Mouse (Mus musculus) stomach, embryonic 14.5 days (tissue): ENCODE measurements around the gene Wnt7b. TPM values are rescaled to one million over a fixed set of nuclear protein-coding genes. Genes with fewer than 3 reads are reported as not detected.

ENCODE experiments used
- ATAC-seq: fragments of 200-750 bp; cut with Nextera tagmentation; 2 replicates; pipeline ENCODE4 v1.8.0; 2017; ENCODE audit warnings: low read depth, moderate TSS enrichment; ENCODE audit not compliant: insufficient number of reproducible peaks, insufficient read depth, low FRiP score
- H3K27ac ChIP-seq: fragments of 300-500 bp; sonication (generic); 2 replicates; pipeline ENCODE4 v1.5.1; 2014; ENCODE audit warnings: mild to moderate bottlenecking, low read length, moderate library complexity, mixed read lengths
- H3K27me3 ChIP-seq: fragments of 300-500 bp; sonication (generic); 2 replicates; pipeline ENCODE4 v1.6.1; 2014; ENCODE audit warnings: low read length, control low read depth, mixed read lengths; ENCODE audit not compliant: control insufficient read depth, insufficient read depth
- H3K36me3 ChIP-seq: fragments of 300-500 bp; sonication (generic); 2 replicates; pipeline ENCODE4 v1.6.1; 2014; ENCODE audit warnings: mild to moderate bottlenecking, control low read depth, low read length, moderate library complexity, mixed read lengths; ENCODE audit not compliant: control insufficient read depth, insufficient read depth
- H3K4me1 ChIP-seq: fragments of 300-500 bp; sonication (generic); 2 replicates; pipeline ENCODE4 v1.6.1; 2014; ENCODE audit warnings: low read length, control low read depth, mixed read lengths; ENCODE audit not compliant: control insufficient read depth, insufficient read depth
- H3K4me2 ChIP-seq: fragments of 300-500 bp; sonication (generic); replicated peaks from 2 replicates; pipeline ENCODE4 v1.6.1; 2014; ENCODE audit warnings: low read depth, low read length, control low read depth
- H3K4me3 ChIP-seq: fragments of 300-500 bp; sonication (generic); 2 replicates; pipeline ENCODE4 v1.5.1; 2014; ENCODE audit warnings: low read depth, low read length, control low read depth
- H3K9ac ChIP-seq: fragments of 300-500 bp; sonication (generic); replicated peaks from 2 replicates; pipeline ENCODE4 v1.6.1; 2014; ENCODE audit warnings: low read depth, mild to moderate bottlenecking, control low read depth, low read length, moderate library complexity, mixed read lengths
- H3K9me3 ChIP-seq: fragments of 300-500 bp; sonication (generic); 2 replicates; pipeline ENCODE4 v1.6.1; 2016; ENCODE audit warnings: low read depth, low read length, control low read depth; ENCODE audit not compliant: control insufficient read depth
- WGBS: fragments of 180-500 bp; shearing (Covaris S2); extraction: QIAGEN DNeasy Blood & Tissue Kit; methylation state at CpG from one replicate; pipeline ENCODE4 v1.1.7; 2014; 5-methylcytosine and 5-hydroxymethylcytosine counted together
- polyA plus RNA-seq: library from polyadenylated mRNA; unstranded; fragments of >200 nt; fragmentation: Nextera tagmentation; extraction: Ambion mirVana; gene quantifications from 2 replicates; pipeline ENCODE4 v1.2.1, GENCODE M21; 2014

Wnt7b gene
- polyA plus RNA-seq, 1 experiment from 2014 or later, result 0.75 TPM

- Histone ChIP-seq H3K27ac (no peak overlapping the region), H3K4me2 (no peak overlapping the region), H3K9ac (no peak overlapping the region), H3K4me1 (no peaks in the 10 kb centered on the region), H3K4me3 (no peak overlapping the region), H3K27me3 (no peaks in the 10 kb centered on the region), H3K36me3 (no peaks in the 10 kb centered on the region), H3K9me3 (no peaks in the 10 kb centered on the region)
- 65% methylated on average over 3 of the region's 3 CpGs for WGBS
- no peak for ATAC-seq
Measured at GRCm38 (mm10) chr15:85532063-85532462, 50.2 kb downstream of the Wnt7b start.

- Histone ChIP-seq H3K4me3 (no peak overlapping the region), H3K4me1 (no peaks in the 10 kb centered on the region), H3K9me3 (no peaks in the 10 kb centered on the region), H3K4me2 (no peak overlapping the region), H3K27me3 (no peaks in the 10 kb centered on the region), H3K9ac (no peak overlapping the region), H3K27ac (no peak overlapping the region), H3K36me3 (no peaks in the 10 kb centered on the region)
- WGBS, result 43% methylated on average over 3 of the region's 3 CpGs
- no peak for ATAC-seq
Measured at GRCm38 (mm10) chr15:85529911-85530310, 52.4 kb downstream of the Wnt7b start.

- H3K4me1 ChIP-seq, result peaks cover 9% of the 10 kb centered on the region
- no peaks in the 10 kb centered on the region for H3K36me3 ChIP-seq
- no peak overlapping the region for H3K4me2 ChIP-seq
- ATAC-seq, result no peak
- no peak overlapping the region for H3K4me3 ChIP-seq
- no peaks in the 10 kb centered on the region for H3K27me3 ChIP-seq
- H3K9me3 ChIP-seq, result no peaks in the 10 kb centered on the region
- no peak overlapping the region for H3K27ac ChIP-seq
- H3K9ac ChIP-seq, result no peak overlapping the region
- WGBS, result 38% methylated on average over 12 of the region's 12 CpGs
Measured at GRCm38 (mm10) chr15:85524404-85524950, 57.8 kb downstream of the Wnt7b start.

GRCm38 (mm10) chr15:85523173-85523991 is 58.9 kb downstream of the Wnt7b start:
- Histone ChIP-seq H3K27me3 (no peaks in the 10 kb centered on the region), H3K27ac (no peak overlapping the region), H3K36me3 (no peaks in the 10 kb centered on the region), H3K4me2 (peak overlapping the region; percentile 18; the same call in 1 of the 2 replicates), H3K9ac (no peak overlapping the region), H3K9me3 (no peaks in the 10 kb centered on the region), H3K4me3 (no peak overlapping the region), H3K4me1 (peaks cover 9% of the 10 kb centered on the region)
- WGBS, result 6% methylated on average over 14 of the region's 14 CpGs
- ATAC-seq, result peak; percentile 61; the same call in 1 of the 2 replicates

- H3K27me3 ChIP-seq, result no peaks in the 10 kb centered on the region
- no peaks in the 10 kb centered on the region for H3K9me3 ChIP-seq
- H3K4me1 ChIP-seq, result peaks cover 9% of the 10 kb centered on the region
- 58% methylated on average over 4 of the region's 4 CpGs for WGBS
- no peak overlapping the region for H3K27ac ChIP-seq
- H3K4me2 ChIP-seq, result no peak overlapping the region
- ATAC-seq, result peak; percentile 61; the same call in 1 of the 2 replicates
- no peak overlapping the region for H3K4me3 ChIP-seq
- no peak overlapping the region for H3K9ac ChIP-seq
- H3K36me3 ChIP-seq, result no peaks in the 10 kb centered on the region
Measured at GRCm38 (mm10) chr15:85519438-85519837, 62.8 kb downstream of the Wnt7b start.

GRCm38 (mm10) chr15:85507370-85508014 is 74.8 kb downstream of the Wnt7b start:
- Histone ChIP-seq H3K4me1 (no peaks in the 10 kb centered on the region), H3K36me3 (no peaks in the 10 kb centered on the region), H3K9me3 (no peaks in the 10 kb centered on the region), H3K9ac (no peak overlapping the region), H3K4me2 (no peak overlapping the region), H3K4me3 (no peak overlapping the region), H3K27ac (no peak overlapping the region), H3K27me3 (no peaks in the 10 kb centered on the region)
- ATAC-seq, result no peak
- WGBS, result 71% methylated on average over 32 of the region's 32 CpGs

- no peak overlapping the region for H3K9ac ChIP-seq
- no peak overlapping the region for H3K4me2 ChIP-seq
- H3K36me3 ChIP-seq, result no peaks in the 10 kb centered on the region
- H3K27ac ChIP-seq, result no peak overlapping the region
- no peak overlapping the region for H3K4me3 ChIP-seq
- H3K9me3 ChIP-seq, result no peaks in the 10 kb centered on the region
- no peaks in the 10 kb centered on the region for H3K27me3 ChIP-seq
- H3K4me1 ChIP-seq, result no peaks in the 10 kb centered on the region
- no peak for ATAC-seq
- WGBS, result 43% methylated on average over 1 of the region's 1 CpGs
Measured at GRCm38 (mm10) chr15:85506680-85507079, 75.6 kb downstream of the Wnt7b start.

- ATAC-seq, result 0 out of 2 replicates have a peak, but pooled peaks have one; percentile 18
- H3K9ac ChIP-seq, result no peak overlapping the region
Measured at GRCm38 (mm10) chr15:85505118-85505925, 77.0 kb downstream of the Wnt7b start.

More at GRCm38 (mm10) chr15:85505118-85505925, 77.0 kb downstream of the Wnt7b start:
- H3K27ac ChIP-seq, result no peak overlapping the region
- H3K4me2 ChIP-seq, result no peak overlapping the region
- no peaks in the 10 kb centered on the region for H3K36me3 ChIP-seq
- 56% methylated on average over 14 of the region's 14 CpGs for WGBS
- no peaks in the 10 kb centered on the region for H3K4me1 ChIP-seq
- no peak overlapping the region for H3K4me3 ChIP-seq
- no peaks in the 10 kb centered on the region for H3K9me3 ChIP-seq
- no peaks in the 10 kb centered on the region for H3K27me3 ChIP-seq
